Mouse (Mus musculus) cortical plate, adult 2 months (tissue): ENCODE measurements at regions not wholly inside any gene's neighbourhood (a gene's known extent, or its start where the extent isn't known, plus 50 kb on each side); places are given as distances from the start of the nearest gene placed in this dataset.

ENCODE experiments used
- CTCF ChIP-seq: fragments of 200-500 bp; IDR thresholded peaks from 2 replicates; pipeline ENCODE4 v1.5.1; 2011; ENCODE audit warnings: mild to moderate bottlenecking, control low read depth, low read length; ENCODE audit not compliant: insufficient read depth; ENCODE audit errors: extremely low read depth
- POLR2A ChIP-seq: fragments of 200-500 bp; IDR thresholded peaks from 2 replicates; pipeline ENCODE4 v1.6.1; 2011; ENCODE audit warnings: mild to moderate bottlenecking, low read length, control low read depth; ENCODE audit not compliant: insufficient read depth; ENCODE audit errors: extremely low read depth

- TF ChIP-seq CTCF (no peak), POLR2A (no peak)
Measured at GRCm38 (mm10) chr1:61146222-61146723, 168.5 kb downstream of the Icos start.
